Mouse (Mus musculus): Measurements from ENCODE around the gene Hlcs. TPM values are rescaled to one million over a fixed set of nuclear protein-coding genes. Genes with fewer than 3 reads are reported as not detected.

Gene Hlcs
- polyA plus RNA-seq, 2 experiments: 1.3 to 1.7 TPM

- H3K9ac ChIP-seq (replicated peaks): no peak overlapping the region
- no peak overlapping the region for H3K4me3 ChIP-seq (ENCODE audit: insufficient read depth in 1 of 2, low read depth in 2 of 2, low read length in 2 of 2)
- peaks cover 0 to 6% of the 10 kb centered on the region in 2 experiments; a peak in 2 of 4 replicates for H3K4me1 ChIP-seq (replicated peaks; ENCODE audit: control insufficient read depth in 2 of 2, insufficient read depth in 2 of 2, low read length in 1 of 2)
- H3K36me3 ChIP-seq (replicated peaks; ENCODE audit: control insufficient read depth, insufficient read depth, low read depth): no peaks in the 10 kb centered on the region
- H3K9me3 ChIP-seq (ENCODE audit: control insufficient read depth, low read length): no peaks in the 10 kb centered on the region
- H3K27me3 ChIP-seq (ENCODE audit: control insufficient read depth, insufficient read depth, low read length): no peaks in the 10 kb centered on the region
- TF ChIP-seq EP300 (IDR thresholded peaks at IDR 0.05; ENCODE audit: low read depth) (no peak), CTCF (IDR thresholded peaks at IDR 0.05; ENCODE audit: low read depth) (no peak)
- H3K4me2 ChIP-seq (ENCODE audit: low read depth): no peak overlapping the region
- DNase-seq (ENCODE audit: low read depth in 3 of 3, low spot score in 3 of 3): no peak
- WGBS (ENCODE audit: insufficient replicate concordance): 76% methylated on average over 18 of the region's 18 CpGs
- H3K27ac ChIP-seq: no peak overlapping the region
- no peak for ATAC-seq (ENCODE audit: insufficient read depth)
Measured at GRCm38 (mm10) chr16:94227328-94228018, 85.9 kb downstream of the Hlcs start.

DNA sequence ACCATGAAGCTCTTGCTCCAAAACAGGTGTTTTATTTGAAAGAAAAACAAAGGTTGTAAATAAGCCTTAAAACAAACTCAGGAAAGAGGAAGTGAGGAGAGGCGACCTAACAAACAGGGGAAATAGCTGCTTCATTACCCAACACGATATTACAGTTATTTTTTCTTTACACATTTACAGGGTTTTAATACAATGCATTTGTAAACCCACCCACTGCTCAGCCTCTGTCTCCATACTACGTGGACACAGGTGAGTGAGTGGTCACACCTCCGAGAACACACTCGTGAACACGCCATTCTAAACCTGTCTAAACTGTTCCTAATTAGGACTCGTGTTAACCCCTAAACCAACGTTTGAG lies 90.0 kb downstream of the Hlcs start:
- ATAC-seq (ENCODE audit: insufficient read depth) (no peak), DNase-seq (ENCODE audit: low read depth in 3 of 3, low spot score in 3 of 3) (no peak)
- no peak overlapping the region for H3K27ac ChIP-seq
- H3K4me3 ChIP-seq (ENCODE audit: insufficient read depth in 1 of 2, low read depth in 2 of 2, low read length in 2 of 2): no peak overlapping the region
- no peaks in the 10 kb centered on the region for H3K36me3 ChIP-seq (replicated peaks; ENCODE audit: control insufficient read depth, insufficient read depth, low read depth)
- no peak for TF ChIP-seq CTCF (IDR thresholded peaks at IDR 0.05; ENCODE audit: low read depth)
- TF ChIP-seq EP300 (IDR thresholded peaks at IDR 0.05; ENCODE audit: low read depth): no peak
- H3K4me1 ChIP-seq (replicated peaks; ENCODE audit: control insufficient read depth in 2 of 2, insufficient read depth in 2 of 2, low read length in 1 of 2): peaks cover 0 to 6% of the 10 kb centered on the region in 2 experiments; a peak in 2 of 4 replicates
- 32% methylated on average over 8 of the region's 8 CpGs for whole genome bisulfite sequencing (ENCODE audit: insufficient replicate concordance)
- H3K9me3 ChIP-seq (ENCODE audit: control insufficient read depth, low read length): no peaks in the 10 kb centered on the region
- H3K4me2 ChIP-seq (ENCODE audit: low read depth): no peak overlapping the region
- no peaks in the 10 kb centered on the region for H3K27me3 ChIP-seq (ENCODE audit: control insufficient read depth, insufficient read depth, low read length)
- no peak overlapping the region for H3K9ac ChIP-seq (replicated peaks)

DNA sequence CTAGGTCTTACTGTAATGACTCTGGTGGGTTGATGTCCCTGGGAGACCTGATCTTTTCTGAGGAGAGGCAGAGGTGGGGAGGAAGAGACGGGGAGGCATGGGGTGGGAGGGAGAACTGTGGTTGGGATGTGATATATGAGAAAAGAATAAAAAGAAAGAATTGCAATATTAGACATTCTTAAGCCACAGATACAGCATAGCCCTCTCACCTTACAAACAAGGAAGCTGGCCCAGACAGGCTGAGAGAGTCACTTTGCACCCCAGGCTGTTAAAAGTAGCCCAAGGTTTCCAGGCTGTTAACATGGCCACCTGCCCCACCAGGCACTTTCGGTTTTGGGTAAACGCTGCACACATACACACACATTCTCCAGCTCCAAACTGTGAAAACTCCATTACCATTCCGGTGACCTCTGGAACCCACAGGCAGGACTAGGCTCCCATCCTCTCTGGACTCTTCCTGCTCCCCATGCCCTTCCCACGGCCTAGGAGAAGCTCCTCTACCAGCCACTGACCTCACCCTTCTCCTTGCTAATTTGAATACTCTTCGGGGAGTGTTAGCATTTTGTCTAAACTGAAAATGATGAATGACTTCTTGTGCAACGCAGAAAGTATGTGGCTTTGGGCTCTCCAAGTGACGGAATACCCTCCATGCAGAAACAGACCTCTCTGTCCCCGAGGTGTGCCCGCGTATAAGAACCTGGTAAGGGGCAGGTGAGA lies 90.6 kb downstream of the Hlcs start:
- 43% methylated on average over 11 of the region's 11 CpGs for WGBS (ENCODE audit: insufficient replicate concordance)
- H3K4me1 ChIP-seq (replicated peaks; ENCODE audit: control insufficient read depth in 2 of 2, insufficient read depth in 2 of 2, low read length in 1 of 2): peaks cover 0 to 6% of the 10 kb centered on the region in 2 experiments; a peak in 2 of 4 replicates
- no peak for TF ChIP-seq EP300 (IDR thresholded peaks at IDR 0.05; ENCODE audit: low read depth)
- TF ChIP-seq CTCF (IDR thresholded peaks at IDR 0.05; ENCODE audit: low read depth): no peak
- H3K27me3 ChIP-seq (ENCODE audit: control insufficient read depth, insufficient read depth, low read length): no peaks in the 10 kb centered on the region
- DNase-seq (ENCODE audit: low read depth in 3 of 3, low spot score in 3 of 3): no peak
- no peaks in the 10 kb centered on the region for H3K36me3 ChIP-seq (replicated peaks; ENCODE audit: control insufficient read depth, insufficient read depth, low read depth)
- H3K4me3 ChIP-seq (ENCODE audit: insufficient read depth in 1 of 2, low read depth in 2 of 2, low read length in 2 of 2): no peak overlapping the region
- no peak overlapping the region for H3K27ac ChIP-seq
- no peak for ATAC-seq (ENCODE audit: insufficient read depth)
- H3K9me3 ChIP-seq (ENCODE audit: control insufficient read depth, low read length): no peaks in the 10 kb centered on the region
- H3K9ac ChIP-seq (replicated peaks): no peak overlapping the region
- no peak overlapping the region for H3K4me2 ChIP-seq (ENCODE audit: low read depth)

- no peaks in the 10 kb centered on the region for H3K9me3 ChIP-seq (ENCODE audit: control insufficient read depth, low read length)
- WGBS (ENCODE audit: insufficient replicate concordance): 75% methylated on average over 15 of the region's 15 CpGs
- ATAC-seq (ENCODE audit: insufficient read depth): no peak
Measured at GRCm38 (mm10) chr16:94210689-94211357, 102.5 kb downstream of the Hlcs start.

GRCm38 (mm10) chr16:94209626-94210025 lies 103.7 kb downstream of the Hlcs start:
- WGBS (ENCODE audit: insufficient replicate concordance): 48% methylated on average over 3 of the region's 3 CpGs
- no peak for DNase-seq (ENCODE audit: low read depth in 3 of 3, low spot score in 3 of 3)
- H3K4me2 ChIP-seq (ENCODE audit: low read depth): no peak overlapping the region
- TF ChIP-seq EP300 (IDR thresholded peaks at IDR 0.05; ENCODE audit: low read depth) (no peak), CTCF (IDR thresholded peaks at IDR 0.05; ENCODE audit: low read depth) (no peak)
- no peak overlapping the region for H3K27ac ChIP-seq
- no peak overlapping the region for H3K9ac ChIP-seq (replicated peaks)
- peaks cover 0 to 3% of the 10 kb centered on the region in 2 experiments; a peak in 2 of 4 replicates for H3K4me1 ChIP-seq (replicated peaks; ENCODE audit: control insufficient read depth in 2 of 2, insufficient read depth in 2 of 2, low read length in 1 of 2)
- H3K27me3 ChIP-seq (ENCODE audit: control insufficient read depth, insufficient read depth, low read length): no peaks in the 10 kb centered on the region
- H3K36me3 ChIP-seq (replicated peaks; ENCODE audit: control insufficient read depth, insufficient read depth, low read depth): no peaks in the 10 kb centered on the region
- ATAC-seq (ENCODE audit: insufficient read depth): no peak
- no peak overlapping the region for H3K4me3 ChIP-seq (ENCODE audit: insufficient read depth in 1 of 2, low read depth in 2 of 2, low read length in 2 of 2)
- no peaks in the 10 kb centered on the region for H3K9me3 ChIP-seq (ENCODE audit: control insufficient read depth, low read length)

More at GRCm38 (mm10) chr16:94210689-94211357, 102.5 kb downstream of the Hlcs start:
- TF ChIP-seq EP300 (IDR thresholded peaks at IDR 0.05; ENCODE audit: low read depth) (no peak), CTCF (IDR thresholded peaks at IDR 0.05; ENCODE audit: low read depth) (no peak)
- Histone ChIP-seq H3K36me3 (replicated peaks; ENCODE audit: control insufficient read depth, insufficient read depth, low read depth) (no peaks in the 10 kb centered on the region), H3K4me2 (ENCODE audit: low read depth) (no peak overlapping the region), H3K9ac (replicated peaks) (no peak overlapping the region), H3K27ac (no peak overlapping the region), H3K4me3 (ENCODE audit: insufficient read depth in 1 of 2, low read depth in 2 of 2, low read length in 2 of 2) (no peak overlapping the region), H3K27me3 (ENCODE audit: control insufficient read depth, insufficient read depth, low read length) (no peaks in the 10 kb centered on the region), H3K4me1 (replicated peaks; ENCODE audit: control insufficient read depth in 2 of 2, insufficient read depth in 2 of 2, low read length in 1 of 2) (peaks cover 0 to under 1% of the 10 kb centered on the region in 2 experiments; a peak in 2 of 4 replicates)
- DNase-seq (ENCODE audit: low read depth in 3 of 3, low spot score in 3 of 3): no peak
